Mouse (Mus musculus): ENCODE results near the gene Peli2.

The Peli2 gene

DNA sequence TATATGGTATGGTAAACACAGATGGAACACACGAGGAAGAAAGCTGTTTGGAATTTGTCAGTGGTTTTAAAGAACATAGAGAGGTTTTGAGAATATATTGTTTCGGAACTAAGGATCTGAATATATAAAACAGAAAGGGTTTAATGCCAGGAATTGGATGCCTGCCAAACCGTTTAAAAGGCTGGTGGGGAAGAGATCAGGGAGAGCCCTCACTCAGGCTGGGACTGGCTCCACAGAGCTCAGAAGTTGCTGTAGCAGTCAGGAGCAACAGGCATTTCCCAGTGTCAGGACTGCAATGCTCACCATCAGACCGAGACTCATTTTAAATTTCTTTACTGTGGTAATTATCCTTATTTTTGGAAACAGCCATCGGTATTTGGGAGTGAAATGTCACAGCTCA is 76.2 kb downstream of the Peli2 start:
- no peak for DNase-seq

DNA sequence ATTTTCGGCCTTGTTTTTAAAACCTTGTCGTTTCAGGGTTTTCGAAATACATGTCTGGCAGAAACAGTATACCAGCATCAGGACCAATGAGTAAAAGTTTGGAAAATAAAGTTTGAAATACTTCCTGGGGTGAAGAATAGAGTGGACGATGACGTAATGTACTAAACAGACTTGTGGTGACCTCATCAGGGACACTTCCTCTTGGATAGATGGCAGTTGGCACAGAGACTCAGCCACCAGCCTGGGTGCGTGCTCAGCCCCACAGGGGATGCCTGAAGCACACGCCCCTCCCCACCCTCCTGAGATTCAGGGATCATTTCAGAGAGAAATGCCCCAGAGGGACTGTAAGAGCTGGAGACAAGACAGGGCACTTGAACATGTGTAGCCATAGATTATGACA is 76.7 kb downstream of the Peli2 start:
- no peak for DNase-seq

DNA sequence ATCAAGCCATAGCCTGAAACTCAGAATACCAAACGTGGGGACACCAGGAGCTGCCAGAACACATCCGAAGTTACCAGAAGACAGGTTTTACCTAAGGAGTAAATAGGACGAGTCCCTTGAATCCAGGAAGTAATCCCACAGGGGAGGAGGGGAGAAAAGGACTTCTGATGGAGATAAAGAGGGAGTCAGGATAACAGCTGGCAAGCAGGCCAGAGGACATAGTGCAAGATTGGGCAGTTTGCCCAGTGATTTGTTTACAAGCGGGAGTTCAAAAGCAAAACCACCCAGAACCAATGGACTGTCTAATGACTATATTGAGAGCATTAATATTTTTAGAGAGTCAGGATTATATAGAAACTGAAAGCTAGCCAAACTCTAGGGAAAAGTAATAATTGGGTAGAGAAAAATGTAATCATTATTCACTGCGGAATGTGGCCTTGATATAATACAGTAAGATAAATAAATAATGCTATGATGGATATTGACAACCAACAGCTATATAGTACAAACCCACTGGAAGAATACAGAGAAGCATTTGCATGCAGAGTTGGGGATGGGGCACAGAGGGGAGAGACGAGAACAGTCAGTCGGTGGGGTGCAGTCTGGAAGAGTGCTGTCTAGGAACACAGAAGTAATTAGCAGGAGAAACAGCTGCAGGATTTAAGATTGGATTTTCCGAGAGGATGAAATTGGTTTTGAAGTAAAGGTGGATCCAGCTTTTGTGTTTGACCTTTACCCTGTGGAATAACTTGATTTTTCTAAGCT is 77.7 kb downstream of the Peli2 start:
- peak; percentile 74 to 75 for DNase-seq

DNA sequence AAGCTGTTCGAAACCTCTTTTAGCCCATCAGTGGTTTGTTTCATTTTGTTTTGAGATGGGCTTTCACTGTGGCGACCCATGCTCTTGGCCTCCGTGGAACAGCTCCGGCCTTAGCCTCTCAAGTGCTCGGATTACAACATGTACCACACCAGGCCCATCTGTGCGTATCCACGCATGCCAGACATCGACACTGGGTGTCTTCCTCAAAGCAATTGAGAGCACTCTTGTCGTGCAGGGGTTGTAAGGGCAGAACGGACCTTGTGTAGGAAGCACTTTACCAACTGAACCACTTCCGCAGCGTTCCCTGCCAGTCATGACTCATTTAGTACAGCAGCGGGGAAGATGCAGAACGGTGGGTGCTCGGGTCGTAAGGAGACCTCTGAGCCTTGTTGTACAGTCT is 78.3 kb downstream of the Peli2 start:
- no peak for DNase-seq

DNA sequence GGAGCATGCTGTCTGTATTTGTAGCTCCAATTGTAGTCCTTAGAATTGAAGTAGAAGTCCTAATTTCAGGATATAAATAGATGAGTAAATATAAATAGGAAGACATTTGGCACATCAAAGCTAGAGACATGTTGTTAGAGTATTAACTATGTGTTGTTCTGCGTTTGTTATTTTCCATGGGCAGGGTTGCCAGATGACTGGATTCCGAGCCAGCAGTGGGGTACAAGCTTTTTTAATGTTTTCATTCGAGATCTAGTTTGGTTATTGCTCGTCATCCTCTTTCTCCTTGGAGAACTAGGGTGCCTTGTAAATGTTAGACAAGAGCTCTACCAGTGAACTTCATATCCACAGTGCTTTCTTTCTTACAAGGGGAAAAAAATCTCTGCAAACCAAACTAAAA is 78.9 kb downstream of the Peli2 start:
- DNase-seq: no peak

DNA sequence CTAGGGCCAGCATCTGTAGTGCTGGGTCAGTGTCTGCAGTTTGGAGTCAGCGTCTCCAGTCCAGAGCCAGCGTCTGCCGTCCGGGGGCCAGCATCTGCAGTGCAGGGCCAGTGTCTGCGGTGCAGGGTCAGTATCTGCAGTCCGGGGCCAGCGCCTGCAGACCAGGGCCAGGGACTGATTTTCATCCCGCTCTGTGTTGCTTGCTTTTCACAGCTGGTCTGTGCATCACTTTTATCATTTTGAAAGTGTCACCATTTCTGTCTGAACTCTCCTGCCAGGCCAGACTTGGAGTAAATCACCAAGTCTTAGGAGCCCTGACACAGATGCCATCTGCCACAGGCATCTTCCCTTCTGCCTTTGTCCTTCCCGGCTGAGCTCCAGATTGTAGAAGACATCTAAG is 79.7 kb downstream of the Peli2 start:
- DNase-seq: peak; percentile 17 to 49

DNA sequence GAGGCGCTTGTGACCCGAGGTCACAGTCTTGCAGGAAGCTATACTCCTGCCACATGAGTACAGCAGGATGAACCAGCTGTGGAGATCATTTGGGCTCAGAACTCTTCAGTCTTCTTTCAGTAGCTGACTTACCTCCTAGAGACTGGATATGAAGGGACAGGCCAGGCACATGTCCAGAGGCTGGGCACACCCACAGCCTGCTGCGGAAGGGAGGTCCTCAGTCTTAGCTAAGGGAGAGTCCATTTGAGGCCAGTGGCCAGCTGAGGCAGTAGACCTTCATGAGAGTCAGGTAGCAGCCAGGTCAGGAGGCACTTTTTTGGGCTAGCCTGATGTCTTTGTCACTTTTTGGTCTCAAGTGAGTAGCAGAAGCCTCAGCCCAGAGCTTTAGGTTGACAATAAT is 80.2 kb downstream of the Peli2 start:
- peak in 1 of 2 experiments; percentile 47 for DNase-seq

DNA sequence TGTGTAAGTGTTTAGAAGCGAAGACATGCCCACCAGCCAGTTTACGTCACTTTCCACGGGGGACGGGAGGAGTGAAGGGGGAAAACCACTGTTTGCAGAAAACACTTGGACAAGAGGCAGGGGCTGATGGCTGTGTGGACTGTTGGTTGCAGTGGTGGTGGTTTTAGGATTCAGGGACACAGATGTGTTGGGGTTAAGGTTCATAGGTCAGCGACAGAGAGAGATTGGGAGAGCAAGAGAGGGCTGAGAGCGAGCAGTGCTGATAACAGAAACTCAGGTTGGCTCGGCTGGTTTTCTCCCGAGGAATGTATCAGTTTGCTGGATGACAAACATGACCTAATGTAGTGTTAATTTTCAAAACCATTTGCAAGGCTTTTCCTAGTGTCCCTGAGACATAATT is 80.8 kb downstream of the Peli2 start:
- DNase-seq: peak in 1 of 2 experiments; percentile 18

DNA sequence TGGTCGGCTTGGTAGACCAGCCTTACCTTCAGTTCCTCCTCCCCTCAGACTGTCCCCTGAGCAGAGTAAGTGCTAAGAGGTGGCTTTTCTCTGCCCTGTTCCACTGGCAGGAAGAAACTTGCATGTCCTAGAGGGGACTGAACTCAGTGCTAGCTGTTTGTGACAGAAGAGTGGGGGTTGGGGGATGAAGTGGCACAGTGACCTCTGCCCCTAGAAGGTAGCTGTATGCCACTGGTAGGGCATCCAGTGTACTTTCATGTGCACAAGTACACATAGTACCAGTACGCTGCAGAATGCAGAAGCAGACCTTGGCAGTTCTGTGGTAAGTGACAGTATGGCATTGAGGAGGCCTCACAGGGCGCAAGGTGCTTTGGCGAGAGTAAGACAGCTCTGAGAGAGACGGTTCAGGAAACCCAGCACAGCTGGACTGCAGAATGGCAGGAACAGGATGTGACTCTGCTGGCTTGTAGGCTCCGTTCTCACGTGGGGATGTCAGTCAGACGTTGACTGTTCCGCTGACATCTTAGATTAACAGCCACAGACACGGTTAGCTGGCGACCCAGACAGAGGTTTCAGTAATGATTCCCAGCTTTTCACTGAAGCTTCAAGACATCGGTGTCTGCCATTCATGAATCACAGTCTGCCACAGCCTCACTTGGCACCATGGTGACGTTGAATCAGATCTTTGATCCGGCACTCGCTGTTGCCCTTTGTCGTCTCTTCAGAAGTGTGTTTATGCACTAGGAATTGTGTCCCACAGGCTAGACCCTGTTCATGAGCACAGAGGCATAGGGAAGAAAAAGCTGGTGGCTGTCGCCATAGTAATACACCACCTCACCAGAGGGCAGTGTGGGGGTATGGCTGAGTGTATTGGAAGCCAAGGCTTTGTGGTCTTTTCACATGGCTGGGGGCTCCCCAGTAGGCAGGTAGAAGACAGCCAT is 81.7 kb downstream of the Peli2 start:
- peak in 1 of 2 experiments; percentile 33 for DNase-seq

DNA sequence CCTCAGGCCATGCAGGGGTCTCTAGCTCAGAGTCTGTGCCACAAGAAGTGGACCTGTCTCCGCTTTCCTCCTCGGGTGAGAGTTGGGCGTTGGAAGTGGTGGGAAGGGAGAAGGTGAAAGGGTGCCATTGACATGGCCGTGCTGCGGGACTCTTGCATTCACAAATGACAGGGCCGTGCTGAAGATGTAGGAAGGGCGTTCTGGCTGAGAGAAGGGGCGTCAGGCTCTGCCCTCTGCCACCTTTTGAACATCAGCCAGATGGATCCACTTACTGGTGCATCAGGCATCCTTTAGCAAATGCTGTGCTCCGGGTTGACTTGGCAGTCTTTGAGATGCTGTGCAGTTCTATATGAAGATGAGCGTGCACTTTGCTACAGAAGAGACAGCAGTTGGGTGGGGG is 84.4 kb downstream of the Peli2 start:
- peak in 1 of 2 experiments; percentile 29 for DNase-seq

DNA sequence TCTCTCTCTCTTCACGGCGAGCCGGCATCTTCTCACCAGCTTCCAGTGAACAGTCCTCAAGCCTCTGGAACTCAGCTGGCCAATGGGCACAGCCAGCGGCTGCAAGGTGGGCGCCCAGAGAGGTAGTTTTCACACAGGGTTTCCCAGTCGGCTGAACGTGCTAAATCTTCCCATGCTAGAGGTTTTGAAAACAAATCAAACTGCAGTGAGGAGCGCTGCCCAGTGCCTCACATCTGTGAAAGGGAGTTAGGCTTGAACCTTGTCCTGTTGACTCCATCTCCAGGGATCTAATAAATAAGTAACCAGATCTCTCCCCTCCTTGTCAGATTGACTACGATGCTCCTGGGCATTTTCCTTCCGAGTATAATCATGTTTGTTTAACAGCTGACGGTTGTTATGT is 85.0 kb downstream of the Peli2 start:
- peak in 1 of 2 experiments; percentile 9 for DNase-seq

DNA sequence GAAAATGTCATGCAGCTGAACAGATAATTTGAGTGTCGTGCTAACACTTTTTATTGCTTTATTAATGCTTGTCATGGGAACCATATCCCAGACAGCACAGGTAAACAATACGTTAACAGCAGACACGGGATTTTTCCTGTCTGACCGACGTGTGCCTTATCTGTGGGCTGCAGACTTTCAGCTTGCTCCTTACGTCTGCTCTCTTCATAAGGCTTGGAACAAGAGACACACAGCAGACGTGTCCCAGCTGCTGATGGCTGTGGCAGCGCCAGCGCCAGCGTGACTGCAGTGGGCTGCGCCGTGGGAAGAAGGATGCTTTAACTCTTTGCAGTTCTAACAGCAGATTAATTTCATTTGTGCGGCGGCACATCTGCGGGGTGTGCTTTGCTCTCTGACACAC is 86.5 kb downstream of the Peli2 start:
- peak; percentile 61 to 85 for DNase-seq

DNA sequence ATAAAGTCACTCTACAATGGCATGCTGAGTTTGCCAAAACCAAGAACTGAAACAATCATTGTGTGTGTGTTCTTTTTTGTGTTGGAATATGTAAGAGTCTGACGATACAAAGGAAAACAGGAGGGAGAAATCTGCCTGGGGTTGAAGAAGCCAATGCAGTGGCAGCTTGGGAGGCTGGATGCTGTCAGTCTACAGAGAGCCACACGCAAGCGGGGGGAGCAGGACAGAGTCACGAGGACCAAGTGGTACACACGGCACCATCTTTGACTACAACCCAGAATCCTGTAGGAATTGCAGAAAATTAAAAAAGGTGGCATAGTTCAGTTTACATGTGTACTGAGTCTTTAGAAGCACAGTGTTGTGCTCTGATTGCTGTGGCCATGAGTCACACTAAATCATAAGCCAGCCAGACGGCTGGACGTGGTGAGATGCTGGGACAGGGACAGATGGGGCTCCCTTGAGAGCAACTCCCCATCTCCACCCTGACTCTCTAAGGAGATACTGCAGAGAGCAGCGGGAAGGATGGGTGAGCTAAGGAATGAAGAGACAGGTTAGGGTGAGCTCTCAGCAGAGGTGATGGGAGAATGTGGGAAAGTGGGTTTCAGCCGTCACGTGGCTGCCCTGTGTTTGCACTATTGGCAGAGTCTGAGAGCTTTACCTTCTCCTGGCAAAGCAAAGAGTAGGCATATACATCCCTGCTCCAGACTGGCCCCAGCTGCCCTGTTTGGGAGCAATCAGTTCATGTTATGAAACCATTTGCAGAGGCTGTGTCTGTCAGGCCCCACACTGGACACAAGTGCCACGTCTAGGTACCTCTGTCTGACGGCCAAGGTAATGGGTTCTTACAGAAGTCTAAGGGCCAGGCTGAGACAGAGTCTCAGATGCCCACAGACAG is 87.4 kb downstream of the Peli2 start:
- peak in 1 of 2 experiments; percentile 30 for DNase-seq

DNA sequence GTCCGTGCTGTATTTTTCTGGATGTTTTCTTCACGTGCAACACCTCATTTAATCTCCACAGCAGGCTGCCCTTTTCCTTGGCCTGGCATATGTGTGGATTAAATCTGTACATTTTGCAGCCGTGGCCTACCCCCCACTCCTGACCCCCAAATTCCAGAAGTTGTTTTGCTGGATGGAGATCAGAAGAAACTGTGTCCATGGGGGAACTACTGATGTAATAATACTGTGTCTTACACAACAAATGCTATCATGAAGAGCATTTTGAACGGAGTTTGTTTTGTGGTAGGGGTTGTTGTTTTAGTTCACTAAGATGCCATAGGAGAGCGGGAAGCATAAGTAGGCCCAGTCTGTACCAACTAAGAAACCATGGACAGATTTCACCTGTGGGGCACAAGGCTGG is 88.8 kb downstream of the Peli2 start:
- peak in 1 of 2 experiments; percentile 44 for DNase-seq

DNA sequence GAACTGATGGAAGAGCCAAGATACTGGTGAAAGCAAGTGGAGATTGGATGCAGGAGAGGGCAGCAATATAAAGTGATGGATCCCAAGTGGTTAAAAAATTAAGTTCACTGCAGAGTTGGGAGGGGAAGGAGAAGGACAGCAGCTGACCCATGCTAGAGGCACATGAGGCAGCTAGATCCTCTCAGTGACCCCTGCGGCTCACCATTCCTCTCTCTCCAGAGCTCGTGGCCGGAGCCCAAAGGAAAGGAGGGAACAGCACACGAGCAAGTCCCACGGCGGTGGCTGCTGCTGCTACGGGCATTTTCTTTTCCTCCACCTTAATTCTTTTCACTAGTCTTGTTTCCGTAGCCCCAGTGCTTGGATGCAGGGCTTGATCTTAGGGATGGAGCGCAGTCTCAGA is 89.5 kb downstream of the Peli2 start:
- DNase-seq: peak; percentile 20 to 66

DNA sequence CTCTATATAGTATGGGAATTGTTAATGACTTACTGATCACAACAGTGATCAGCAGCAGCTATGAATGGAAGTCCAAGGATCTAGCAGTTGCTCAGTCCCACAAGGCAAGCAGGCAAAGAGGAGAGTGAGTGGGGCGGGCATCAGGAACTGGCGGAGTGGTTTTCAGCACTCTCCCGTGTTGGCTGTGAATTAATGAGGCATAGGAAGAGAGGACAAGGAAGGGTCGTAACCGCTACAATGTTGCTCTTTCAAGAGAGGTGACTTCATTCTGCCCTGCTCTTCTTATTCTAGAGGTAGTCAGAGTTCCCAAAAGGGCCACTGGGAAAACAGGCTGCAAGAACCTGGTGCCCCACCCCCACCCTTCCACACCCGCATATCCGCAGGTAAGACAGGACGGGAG is 90.9 kb downstream of the Peli2 start:
- peak in 1 of 2 experiments; percentile 4 for DNase-seq

DNA sequence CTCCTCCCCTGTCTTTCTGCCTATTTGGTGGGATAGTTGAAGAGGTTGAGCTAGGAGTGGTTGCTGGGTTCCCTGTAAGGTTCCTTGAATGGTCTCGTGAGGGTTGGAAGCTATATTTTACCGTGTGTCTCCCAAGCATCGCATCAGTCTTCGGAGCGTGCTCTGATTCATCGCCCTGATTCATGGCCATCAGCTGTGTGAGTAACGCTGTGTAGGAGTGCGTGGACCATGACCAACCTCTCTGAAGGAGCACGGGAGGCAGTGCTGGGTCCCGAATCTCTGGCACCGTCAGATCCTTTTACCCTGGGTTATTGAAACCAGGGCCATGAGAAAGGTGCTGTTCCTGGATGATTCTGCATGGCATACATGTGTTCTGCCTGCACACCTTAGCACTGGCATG is 92.2 kb downstream of the Peli2 start:
- DNase-seq: no peak

DNA sequence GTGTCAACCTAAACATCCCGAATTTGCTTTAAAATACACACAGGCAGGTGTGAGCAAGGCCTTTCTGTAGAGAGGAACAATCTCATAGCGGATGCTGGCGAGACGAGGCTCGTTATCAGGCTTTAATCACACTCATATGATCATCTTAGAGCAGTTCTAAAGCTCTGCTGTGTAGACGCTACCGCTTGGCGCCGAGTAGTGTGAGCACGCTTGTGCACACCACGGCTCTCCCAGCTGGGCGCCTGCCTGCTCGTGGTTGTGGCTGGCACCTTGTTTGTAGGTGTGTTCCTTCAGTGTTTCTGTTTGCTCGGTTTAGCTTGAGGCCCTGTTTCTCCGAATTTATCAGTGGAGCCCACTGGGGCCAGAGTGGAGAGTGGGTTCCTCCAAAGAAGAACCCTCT is 93.0 kb downstream of the Peli2 start:
- DNase-seq: no peak

DNA sequence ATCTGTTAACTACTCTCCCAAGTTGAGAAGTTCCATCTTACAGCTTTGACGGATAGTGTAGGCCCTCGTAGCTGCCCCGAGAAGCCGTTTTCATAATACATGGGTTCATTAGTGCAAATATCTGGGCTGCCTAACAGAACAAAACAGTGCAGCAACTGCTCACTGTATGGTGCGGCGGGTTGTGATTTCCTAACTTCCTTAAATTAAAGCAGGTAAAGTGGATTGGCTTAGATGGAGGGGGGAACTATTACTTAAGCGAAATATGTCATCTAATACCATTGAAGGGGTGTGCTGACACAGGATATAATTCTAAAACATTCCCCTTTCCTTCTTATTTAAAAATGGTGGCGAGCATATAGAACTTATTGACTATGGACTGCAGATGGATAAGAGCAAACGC is 101.4 kb downstream of the Peli2 start:
- no peak for DNase-seq

DNA sequence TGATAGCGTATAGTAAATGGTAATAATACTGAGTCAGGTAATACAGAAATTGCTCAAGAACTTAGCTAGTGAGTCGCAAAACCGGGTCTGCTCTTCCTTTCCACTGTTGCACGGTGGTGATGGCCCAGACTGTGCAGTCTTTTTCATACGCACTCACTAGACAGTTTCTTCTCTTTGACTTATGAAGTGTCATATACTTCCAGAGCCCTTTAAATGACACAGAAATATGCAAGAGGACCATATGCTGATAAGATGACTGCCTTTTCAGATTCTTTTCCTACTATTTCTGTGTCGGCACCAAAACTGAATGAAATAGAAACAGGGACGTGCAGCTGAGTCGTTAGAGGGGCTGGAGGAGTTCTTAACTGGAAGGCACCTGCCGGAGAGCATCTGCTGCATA is 102.1 kb downstream of the Peli2 start:
- DNase-seq: no peak

DNA sequence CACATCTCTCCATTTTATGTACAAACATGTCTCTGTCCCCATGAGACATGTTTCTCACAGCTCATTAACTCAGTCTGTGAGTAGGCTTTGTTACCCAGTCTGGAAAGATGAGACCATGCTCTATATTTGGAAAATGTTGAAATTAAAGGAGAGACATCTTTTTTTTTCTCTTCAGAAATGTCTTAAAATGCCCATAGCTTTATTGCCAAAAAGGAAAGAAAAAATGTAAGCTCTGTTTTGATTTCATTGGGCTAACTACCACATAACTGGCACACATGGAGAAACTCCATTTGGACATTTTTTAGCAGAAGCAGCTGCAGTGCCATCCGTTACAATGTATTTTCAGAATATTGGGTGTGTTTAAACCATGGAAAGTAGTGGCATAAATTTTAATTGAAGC is 103.6 kb downstream of the Peli2 start:
- no peak for DNase-seq

DNA sequence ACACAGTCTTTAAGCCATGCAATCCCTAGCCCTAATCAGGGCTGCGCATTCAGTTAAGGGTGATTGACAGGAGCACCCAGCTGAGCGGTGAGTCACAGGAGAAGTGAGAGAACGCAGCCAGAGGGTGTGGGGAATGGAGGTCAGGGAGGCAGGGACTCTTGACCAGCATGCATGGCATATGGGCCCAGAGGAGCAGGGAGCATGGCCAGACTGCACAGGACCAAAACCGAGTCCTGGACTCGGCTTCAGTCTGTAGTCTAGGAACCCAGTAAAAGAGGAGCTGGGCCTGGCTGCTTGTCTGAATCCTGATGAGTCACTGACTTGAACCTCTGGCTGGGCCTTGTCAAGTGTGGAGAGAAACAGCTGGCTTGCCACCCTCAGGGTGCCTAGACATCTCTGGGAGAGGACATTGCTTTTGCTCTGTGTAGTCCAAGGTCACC is 104.3 kb downstream of the Peli2 start:
- DNase-seq: no peak

All from lung, postnatal 4 days (tissue).